ENCODE assay signal across 16 mouse cellular contexts in the genomic region with DNA sequence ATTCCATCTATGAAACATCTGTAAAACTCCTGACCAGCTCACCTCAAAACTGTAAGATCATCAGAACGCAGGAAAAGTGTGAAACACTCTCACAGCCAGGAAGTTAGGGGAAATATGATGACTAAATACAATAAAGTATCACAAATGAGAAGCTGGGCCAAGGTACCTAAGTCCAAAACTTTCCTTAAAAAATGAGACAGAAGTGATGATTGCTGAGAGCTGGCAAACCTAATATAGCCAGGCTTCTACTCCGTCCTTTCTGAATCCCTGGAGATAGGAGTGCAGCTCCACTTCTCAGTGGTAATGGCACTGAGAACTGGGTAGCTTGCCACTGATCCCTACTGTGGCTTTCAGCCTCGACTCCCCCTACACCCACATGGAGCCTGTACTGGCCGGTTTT.
"Had no signal": no experiment of that assay in that cellular context is flagged by ENCODE, and none has a peak within 500 bp of the region (broad histone marks: within the 10 kb centered on the region; RNA-seq: fewer than 3 reads in every experiment).

No protein-coding gene starts in this region.

- DNase-seq: retina, postnatal 1 day; right cerebral cortex, adult 18-20 months; right cerebral cortex, postnatal 14 days; right cerebral cortex, postnatal 25 days; right cerebral cortex, postnatal 4 days; spleen, adult 18-20 months; thymus, adult 18-20 months; thymus, adult 2 months; thymus, postnatal 14 days; thymus, postnatal 25 days; thymus, postnatal 36 days; thymus, postnatal 4 days had no signal

- H3K36me3 ChIP-seq: neural tube, embryonic 13.5 days; neural tube, embryonic 15.5 days; stomach, embryonic 15.5 days had no signal

- H3K4me3 ChIP-seq: neural tube, embryonic 13.5 days; neural tube, embryonic 15.5 days; stomach, embryonic 15.5 days had no signal

- H3K27me3 ChIP-seq: neural tube, embryonic 13.5 days; neural tube, embryonic 15.5 days; stomach, embryonic 15.5 days had no signal

- H3K4me2 ChIP-seq: neural tube, embryonic 13.5 days; neural tube, embryonic 15.5 days; stomach, embryonic 15.5 days had no signal

- H3K27ac ChIP-seq: neural tube, embryonic 13.5 days; neural tube, embryonic 15.5 days; stomach, embryonic 15.5 days; stomach, postnatal 0 days had no signal

- H3K9ac ChIP-seq: neural tube, embryonic 13.5 days; neural tube, embryonic 15.5 days; stomach, embryonic 15.5 days had no signal

- H3K9me3 ChIP-seq: neural tube, embryonic 13.5 days; neural tube, embryonic 15.5 days; stomach, embryonic 15.5 days had no signal
